9 mouse cellular contexts compared by ENCODE assay signal in genomic region chr11:52350924-52351323, GRCm38 (mm10). TPM values are rescaled to one million over a fixed set of nuclear protein-coding genes. Genes with fewer than 3 reads are reported as not detected.
DNase-seq lines count a peak whose midpoint lies in the region; ATAC-seq lines count a peak whose summit lies in the region.
"Had no signal": no experiment of that assay in that cellular context is flagged by ENCODE, and none has a peak within 500 bp of the region (broad histone marks: within the 10 kb centered on the region; RNA-seq: fewer than 3 reads in every experiment).

No protein-coding gene starts in this region.

- 0 out of 2 replicates have a peak overlapping the region, but pooled peaks have one; percentile 8 for H3K4me2 ChIP-seq in heart, embryonic 12.5 days
- no peak overlapping the region for H3K4me2 ChIP-seq in limb, embryonic 11.5 days (ENCODE audit: low read depth, severe bottlenecking)
- H3K4me2 ChIP-seq: heart, embryonic 15.5 days had no signal

- no peak overlapping the region for H3K27ac ChIP-seq in heart, embryonic 12.5 days (ENCODE audit: poor library complexity, severe bottlenecking)
- H3K27ac ChIP-seq in limb, embryonic 11.5 days (replicated peaks; ENCODE audit: low read depth, low read length) = no peak overlapping the region
- H3K27ac ChIP-seq: heart, embryonic 15.5 days had no signal

- intact Hi-C loops in left cerebral cortex, postnatal 36 days (cut with DNase I) = no loop called here

- WGBS in heart, embryonic 12.5 days = 0% methylated on average over 7 of the region's 9 CpGs
- WGBS in limb, embryonic 11.5 days = 0% methylated on average over 8 of the region's 9 CpGs

- H3K36me3 ChIP-seq in heart, embryonic 12.5 days = no peaks in the 10 kb centered on the region
- H3K36me3 ChIP-seq in limb, embryonic 11.5 days (ENCODE audit: control insufficient read depth, insufficient read depth, low read length) = no peaks in the 10 kb centered on the region; the same call in 1 of the 2 replicates
- H3K36me3 ChIP-seq: heart, embryonic 15.5 days had no signal

- H3K9me3 ChIP-seq in heart, embryonic 12.5 days (replicated peaks) = no peaks in the 10 kb centered on the region
- no peaks in the 10 kb centered on the region for H3K9me3 ChIP-seq in limb, embryonic 11.5 days (ENCODE audit: control insufficient read depth, low read length)
- H3K9me3 ChIP-seq: heart, embryonic 15.5 days had no signal

- peak; percentile 58 for DNase-seq in adrenal gland, adult 2 months
- no peak for DNase-seq in adrenal gland, postnatal 4 days (ENCODE audit: low spot score in 2 of 2)
- peak; percentile 75 for DNase-seq in MEL-GATA-1-ER (ENCODE audit: extremely low read depth, low read depth)
- DNase-seq in limb, embryonic 11.5 days (ENCODE audit: low spot score) = peak; percentile 40
- DNase-seq in retina, postnatal 1 day = peak; percentile 61
- DNase-seq in frontal cortex, postnatal 14 days (ENCODE audit: low spot score in 2 of 2) = no peak
- DNase-seq in left cerebral cortex, postnatal 36 days (ENCODE audit: low spot score in 2 of 2) = no peak

- peaks cover 18% of the 10 kb centered on the region for H3K4me1 ChIP-seq in heart, embryonic 12.5 days (replicated peaks)
- no peaks in the 10 kb centered on the region for H3K4me1 ChIP-seq in limb, embryonic 11.5 days (ENCODE audit: control insufficient read depth, insufficient read depth, low read length)

- H3K9ac ChIP-seq in heart, embryonic 12.5 days = no peak overlapping the region
- H3K9ac ChIP-seq in limb, embryonic 11.5 days (ENCODE audit: low read length) = no peak overlapping the region
- H3K9ac ChIP-seq: heart, embryonic 15.5 days had no signal

- ATAC-seq in heart, embryonic 12.5 days (ENCODE audit: insufficient number of reproducible peaks, low FRiP score) = peak; percentile 59
- no peak for ATAC-seq in limb, embryonic 11.5 days (ENCODE audit: insufficient number of reproducible peaks, low FRiP score, low TSS enrichment, low read depth)

- H3K4me3 ChIP-seq in heart, embryonic 12.5 days = no peak overlapping the region
- H3K4me3 ChIP-seq in limb, embryonic 11.5 days (ENCODE audit: low read depth, low read length) = no peak overlapping the region
- H3K4me3 ChIP-seq: heart, embryonic 15.5 days had no signal

- no peaks in the 10 kb centered on the region for H3K27me3 ChIP-seq in heart, embryonic 12.5 days (replicated peaks)
- H3K27me3 ChIP-seq in limb, embryonic 11.5 days (ENCODE audit: control insufficient read depth, insufficient read depth, low read length) = no peaks in the 10 kb centered on the region
- H3K27me3 ChIP-seq: heart, embryonic 15.5 days had no signal

RNA-seq across cellular contexts. Expression of gene Vdac1, which starts 9.7 kb away (rescaled TPM):
- 100 to 1,000 TPM; 353 to 458 TPM for total RNA-seq in adrenal gland, adult 2 months (2021)
- 52.6 and 60.1 TPM in 2 replicates for polyA plus RNA-seq in adrenal gland, adult 2 months (2012; rRNA removed)
- total RNA-seq in adrenal gland, postnatal 4 days (2021) = 100 to 1,000 TPM; 323 to 340 TPM
- polyA plus RNA-seq in heart, embryonic 12.5 days (2016; fragmentation: Nextera tagmentation; extraction: Ambion mirVana) = 423 and 426 TPM in 2 replicates
- 189 and 191 TPM in 2 replicates for polyA plus RNA-seq in limb, embryonic 11.5 days (2014; fragmentation: Nextera tagmentation; extraction: Ambion mirVana)
- 100 to 1,000 TPM; 542 to 579 TPM for total RNA-seq in left cerebral cortex, postnatal 36 days (2021)

RNA-seq across cellular contexts. Expression of gene 9530068E07Rik, which starts 45.3 kb away (rescaled TPM):
- 100 to 1,000 TPM; 142 to 144 TPM for total RNA-seq in adrenal gland, adult 2 months (2021)
- polyA plus RNA-seq in adrenal gland, adult 2 months (2012; rRNA removed) = 241 and 242 TPM in 2 replicates
- total RNA-seq in adrenal gland, postnatal 4 days (2021) = 100 to 1,000 TPM; 181 to 192 TPM
- 234 and 246 TPM in 2 replicates for polyA plus RNA-seq in heart, embryonic 12.5 days (2016; fragmentation: Nextera tagmentation; extraction: Ambion mirVana)
- 173 and 176 TPM in 2 replicates for polyA plus RNA-seq in limb, embryonic 11.5 days (2014; fragmentation: Nextera tagmentation; extraction: Ambion mirVana)
- total RNA-seq in left cerebral cortex, postnatal 36 days (2021) = 10 to 100 TPM; 65.7 to 65.8 TPM

Comparison
In these comparisons a context has a peak if more than half of its experiments do, and no peak if none do; other contexts are left out.
1. DNase-seq: peak in adrenal gland, adult 2 months (single experiment), MEL-GATA-1-ER (single experiment), limb, embryonic 11.5 days (single experiment) and retina, postnatal 1 day (single experiment); none in adrenal gland, postnatal 4 days (0 of 2), frontal cortex, postnatal 14 days (0 of 2) and left cerebral cortex, postnatal 36 days (0 of 2).